Mouse (Mus musculus) bone marrow macrophage, adult 2 months (primary cell): ENCODE measurements at regions not wholly inside any gene's neighbourhood (a gene's known extent, or its start where the extent isn't known, plus 50 kb on each side); places are given as distances from the start of the nearest gene placed in this dataset.

Experiments used
- H3K27ac ChIP-seq: 2 replicates; pipeline ENCODE4 v1.5.1; 2012; ENCODE audit warnings: low read depth, low read length; ENCODE audit not compliant: insufficient read depth
- H3K4me1 ChIP-seq: 2 replicates; pipeline ENCODE4 v1.6.1; 2012; ENCODE audit warnings: low read length; ENCODE audit not compliant: control insufficient read depth, insufficient read depth
- H3K4me3 ChIP-seq: 2 replicates; pipeline ENCODE4 v1.5.1; 2012; ENCODE audit warnings: mild to moderate bottlenecking, low read length, moderate library complexity; ENCODE audit not compliant: insufficient read depth
- CTCF ChIP-seq: IDR thresholded peaks from 2 replicates; pipeline ENCODE4 v1.5.1; 2012; ENCODE audit warnings: low read depth, mild to moderate bottlenecking, low read length, moderate library complexity
- POLR2A ChIP-seq: IDR thresholded peaks from 2 replicates; pipeline ENCODE4 v1.6.1; 2012; ENCODE audit warnings: mild to moderate bottlenecking, low read depth, low read length, borderline replicate concordance

DNA sequence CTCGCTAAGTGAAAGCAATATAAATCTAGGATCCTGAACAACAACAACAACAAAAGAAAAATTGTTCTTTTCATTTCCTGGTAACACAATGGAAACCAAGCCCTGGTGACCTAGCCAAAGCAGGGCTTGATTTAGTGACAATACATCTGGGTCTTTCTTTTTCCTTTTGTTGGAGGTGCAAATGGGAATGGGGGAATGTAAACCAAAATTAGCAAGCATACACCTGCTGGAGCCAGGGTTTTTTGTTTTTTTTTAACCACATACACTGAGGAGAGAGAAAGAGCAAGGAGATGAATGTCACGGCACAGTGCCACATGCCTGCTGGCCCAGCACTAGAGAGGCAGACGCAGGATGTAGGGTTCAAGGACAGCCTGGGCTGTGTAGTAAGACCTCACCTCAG, 275.6 kb upstream of the Castor2 start:
- TF ChIP-seq POLR2A (no peak), CTCF (no peak)
- Histone ChIP-seq H3K27ac (no peak overlapping the region), H3K4me1 (no peaks in the 10 kb centered on the region), H3K4me3 (no peak overlapping the region)

DNA sequence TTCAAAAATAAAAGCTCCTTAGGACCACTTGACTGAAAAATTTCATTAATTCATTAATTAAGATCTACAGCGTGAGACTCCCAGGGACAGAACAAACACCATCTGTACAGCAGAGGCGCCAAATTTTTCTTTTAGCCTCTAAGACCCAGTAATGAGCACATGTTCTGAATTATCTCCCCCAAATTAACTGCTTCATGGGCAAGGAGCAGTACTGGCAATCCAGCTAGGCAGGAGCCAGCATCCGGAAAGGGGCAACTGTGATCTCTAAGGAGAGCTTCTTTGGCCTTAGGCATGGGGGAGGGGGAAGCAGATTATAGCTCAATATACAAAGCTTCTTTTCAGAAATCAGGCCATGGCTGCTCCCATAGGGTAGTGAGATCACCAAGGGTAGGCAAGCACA, 278.2 kb upstream of the Castor2 start:
- Histone ChIP-seq H3K4me1 (no peaks in the 10 kb centered on the region), H3K4me3 (no peak overlapping the region), H3K27ac (no peak overlapping the region)
- TF ChIP-seq CTCF (no peak), POLR2A (no peak)

DNA sequence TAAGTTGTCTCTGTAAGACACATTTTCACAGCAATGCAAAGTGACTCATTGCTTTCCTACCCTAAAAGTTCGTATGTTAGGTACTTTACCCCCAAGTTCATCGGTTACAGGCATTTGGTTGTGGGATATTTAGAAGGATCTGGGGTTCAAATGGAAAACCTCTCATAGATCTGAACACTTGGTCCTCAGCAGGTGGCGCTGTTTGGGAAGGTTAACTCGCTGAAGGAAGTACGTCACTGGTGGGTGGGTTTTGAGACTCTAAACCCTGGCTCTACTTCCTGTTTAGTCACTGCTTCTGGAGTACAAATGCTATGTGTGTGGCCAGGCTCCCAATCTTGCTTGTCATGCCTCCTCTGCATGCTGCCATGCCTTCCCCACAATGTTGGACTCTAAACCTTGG, 284.0 kb upstream of the Castor2 start:
- no peaks in the 10 kb centered on the region for H3K4me1 ChIP-seq
- H3K4me3 ChIP-seq, result no peak overlapping the region
- no peak overlapping the region for H3K27ac ChIP-seq
- TF ChIP-seq POLR2A (no peak), CTCF (no peak)

DNA sequence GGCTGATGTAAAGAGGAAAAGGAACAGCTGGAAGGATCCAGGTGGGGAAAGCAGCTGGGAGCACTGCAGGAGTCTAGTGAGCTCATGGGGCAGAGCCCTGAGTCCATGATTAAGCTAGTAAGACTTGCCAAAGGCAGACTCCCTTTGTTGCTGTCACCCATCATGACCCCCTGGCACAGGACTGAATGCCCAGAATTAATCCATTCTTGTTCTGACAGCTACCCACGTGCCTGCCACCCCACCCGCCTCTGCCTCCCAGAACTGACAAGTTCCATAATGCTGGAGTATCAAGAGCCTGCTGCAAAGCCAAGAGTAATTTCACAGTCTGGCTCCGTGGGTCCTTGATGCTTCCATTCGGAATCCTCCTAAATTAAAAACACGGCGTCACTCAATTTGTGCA, 285.1 kb upstream of the Castor2 start:
- Histone ChIP-seq H3K4me1 (no peaks in the 10 kb centered on the region), H3K27ac (no peak overlapping the region), H3K4me3 (no peak overlapping the region)
- no peak for TF ChIP-seq POLR2A

DNA sequence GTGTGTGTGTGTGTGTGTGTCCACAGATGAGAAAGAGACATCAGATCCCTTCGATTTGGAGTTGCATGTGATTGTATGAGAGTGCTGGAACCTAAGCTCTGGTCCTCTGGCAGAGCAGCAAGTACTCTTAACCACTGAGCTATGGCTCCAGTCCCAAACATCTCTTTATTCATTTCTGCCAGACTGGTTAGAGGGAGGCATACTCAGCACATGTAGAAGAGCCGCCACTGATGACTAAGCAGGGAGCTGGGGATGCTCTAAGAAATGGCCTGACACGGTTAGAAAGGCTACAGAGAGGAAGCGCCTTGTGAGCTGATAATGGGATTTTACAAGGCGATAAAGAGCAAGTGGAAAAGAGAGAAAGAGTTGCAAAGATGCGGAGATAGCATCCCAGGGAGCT, 287.3 kb upstream of the Castor2 start:
- Histone ChIP-seq H3K4me3 (no peak overlapping the region), H3K27ac (no peak overlapping the region), H3K4me1 (no peaks in the 10 kb centered on the region)
- TF ChIP-seq CTCF (no peak), POLR2A (no peak)

DNA sequence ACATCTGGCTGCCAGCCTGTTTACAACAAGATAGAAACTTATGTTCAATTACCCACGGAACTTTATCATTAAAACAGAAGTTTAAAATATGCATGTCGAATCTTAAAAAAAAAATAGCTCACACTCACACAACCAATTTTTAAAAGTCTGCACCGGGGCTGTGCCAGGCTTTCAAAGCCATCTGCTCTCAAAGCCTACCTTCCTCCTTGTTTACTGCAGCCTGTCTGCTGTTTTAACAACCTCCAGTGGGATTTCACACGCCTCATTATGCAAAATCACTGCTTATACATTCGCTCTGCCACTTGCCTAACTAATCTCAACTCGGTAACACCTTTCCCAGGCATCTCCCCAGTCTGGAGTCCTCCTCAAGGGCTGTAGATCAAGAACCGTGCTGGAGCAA, 292.6 kb upstream of the Castor2 start:
- TF ChIP-seq POLR2A (no peak), CTCF (no peak)
- no peak overlapping the region for H3K4me3 ChIP-seq
- H3K4me1 ChIP-seq, result no peaks in the 10 kb centered on the region
- H3K27ac ChIP-seq, result no peak overlapping the region

DNA sequence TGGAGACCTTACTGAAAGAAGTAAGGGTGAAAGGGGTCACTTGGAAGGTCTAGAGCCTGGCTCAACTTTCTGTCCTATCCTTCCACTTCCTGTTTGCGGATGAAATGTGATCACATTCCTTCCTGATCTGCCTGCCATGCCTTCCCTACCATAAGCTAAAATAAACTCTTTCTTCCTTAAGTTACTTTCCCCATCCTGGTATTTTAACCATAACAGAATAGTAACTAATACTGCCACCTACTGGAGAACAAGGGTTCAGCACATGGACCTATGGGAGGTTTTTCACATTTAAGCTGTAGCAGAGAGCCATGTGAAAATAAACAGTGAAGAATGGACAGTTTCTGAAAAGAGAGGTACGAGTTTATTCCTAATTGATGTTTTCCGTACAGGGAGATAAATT, 297.5 kb upstream of the Castor2 start:
- no peak for TF ChIP-seq POLR2A
- H3K27ac ChIP-seq, result no peak overlapping the region
- no peaks in the 10 kb centered on the region for H3K4me1 ChIP-seq
- no peak overlapping the region for H3K4me3 ChIP-seq

DNA sequence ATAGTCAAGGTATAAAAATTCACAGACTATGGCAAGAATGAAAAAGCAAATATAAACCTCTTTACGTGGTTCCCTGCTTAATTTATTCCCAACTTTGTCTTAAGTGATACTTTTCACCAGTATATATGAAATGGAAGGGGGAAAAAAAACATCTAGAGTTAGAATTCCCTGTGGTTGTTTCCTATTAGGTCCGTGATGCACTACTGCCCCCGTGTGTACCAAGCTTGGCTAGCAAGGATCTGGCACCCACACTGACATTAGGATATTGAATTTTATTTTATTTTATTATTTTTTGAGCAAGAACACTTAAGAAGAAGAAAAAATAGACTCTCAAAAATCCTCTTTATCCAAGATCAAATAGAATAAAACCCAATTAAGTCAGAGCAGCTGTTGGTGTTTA, 303.9 kb upstream of the Castor2 start:
- no peak overlapping the region for H3K4me3 ChIP-seq
- no peaks in the 10 kb centered on the region for H3K4me1 ChIP-seq
- H3K27ac ChIP-seq, result no peak overlapping the region
- TF ChIP-seq POLR2A (no peak), CTCF (no peak)

DNA sequence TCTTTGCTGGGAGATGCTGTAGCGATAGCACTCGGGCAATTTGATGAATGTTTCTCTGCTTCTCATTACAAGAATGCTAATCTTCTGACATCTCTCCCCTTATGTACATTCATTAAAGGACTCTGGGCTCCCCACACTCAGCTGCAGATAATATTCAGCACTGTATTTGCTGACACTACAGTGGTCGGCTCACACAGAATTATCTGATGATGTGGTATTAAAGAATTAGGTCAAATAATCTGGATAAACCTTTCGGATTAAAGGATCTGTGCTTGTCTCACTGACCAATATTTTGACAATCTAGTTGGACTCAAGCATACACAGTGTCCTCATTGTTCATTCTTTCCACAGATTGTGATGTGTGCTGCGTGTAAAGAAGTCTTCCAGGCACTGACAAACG, 308.8 kb upstream of the Castor2 start:
- Histone ChIP-seq H3K4me3 (no peak overlapping the region), H3K27ac (no peak overlapping the region), H3K4me1 (no peaks in the 10 kb centered on the region)
- TF ChIP-seq CTCF, result no peak
- no peak for TF ChIP-seq POLR2A

DNA sequence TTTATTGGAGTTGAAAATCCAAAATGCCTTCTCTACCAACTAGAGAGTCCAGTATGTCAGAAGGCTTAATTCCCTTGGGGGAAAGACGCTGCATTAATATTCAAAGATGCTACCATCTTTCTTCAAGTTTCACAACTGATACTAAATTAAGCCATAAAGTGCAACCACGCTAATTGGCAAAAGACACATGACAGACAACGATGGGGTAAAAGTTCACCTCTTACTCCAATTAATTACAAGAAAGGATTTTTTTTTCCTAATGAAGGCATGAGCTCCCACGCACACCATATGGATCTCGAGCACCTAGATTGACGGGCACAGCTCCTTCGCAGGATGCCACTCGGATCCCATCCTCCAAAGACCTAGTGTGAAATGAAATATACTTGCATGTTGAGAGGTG, 311.5 kb upstream of the Castor2 start:
- Histone ChIP-seq H3K4me3 (no peak overlapping the region), H3K27ac (no peak overlapping the region), H3K4me1 (no peaks in the 10 kb centered on the region)
- TF ChIP-seq POLR2A (no peak), CTCF (no peak)

DNA sequence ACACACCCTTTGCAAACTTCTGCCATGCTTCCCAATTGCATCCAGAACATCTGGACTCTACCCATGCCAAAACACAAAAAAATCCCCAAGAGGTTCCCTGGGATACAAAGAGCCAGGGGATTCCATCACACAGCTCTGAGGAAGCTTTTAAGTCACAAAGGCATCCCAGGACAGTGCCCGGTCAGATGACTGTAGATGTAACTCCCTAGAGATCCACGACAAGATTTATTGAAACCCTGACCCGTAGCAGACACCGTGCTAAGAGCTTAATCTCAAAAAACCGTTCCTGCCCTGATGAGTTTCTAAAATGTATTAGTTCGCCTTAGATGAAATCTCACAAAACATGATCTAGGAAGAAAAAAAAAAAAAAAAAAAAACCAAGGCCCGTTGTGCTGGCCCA, 312.0 kb upstream of the Castor2 start:
- no peak for TF ChIP-seq POLR2A
- TF ChIP-seq CTCF, result no peak

DNA sequence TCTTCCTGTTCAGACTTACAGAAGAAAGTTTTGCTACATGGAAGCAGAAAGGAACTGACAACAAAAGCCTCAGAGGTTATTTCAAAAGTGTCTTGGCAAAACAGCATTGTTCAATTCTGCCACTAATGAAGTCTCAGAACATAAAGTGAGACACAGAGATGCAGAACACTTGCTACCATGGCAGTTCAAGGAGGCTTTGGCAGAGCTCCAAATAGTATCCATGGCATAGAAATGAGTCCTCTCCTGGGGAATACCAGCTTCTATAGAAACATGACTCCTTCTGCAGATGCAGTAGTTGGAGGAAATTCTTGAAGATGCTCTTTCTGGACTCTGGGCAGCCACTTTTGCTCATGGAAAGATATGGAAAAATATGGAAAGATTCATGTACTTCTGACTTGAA, 322.9 kb upstream of the Castor2 start:
- Histone ChIP-seq H3K27ac (no peak overlapping the region), H3K4me1 (no peaks in the 10 kb centered on the region), H3K4me3 (no peak overlapping the region)
- TF ChIP-seq CTCF, result no peak
- TF ChIP-seq POLR2A, result no peak

More for the DNA sequence above, 312.0 kb upstream of the Castor2 start:
- no peaks in the 10 kb centered on the region for H3K4me1 ChIP-seq
- no peak overlapping the region for H3K27ac ChIP-seq
- no peak overlapping the region for H3K4me3 ChIP-seq
